Mouse (Mus musculus): ENCODE results near the gene Gm29289. TPM values are rescaled to one million over a fixed set of nuclear protein-coding genes. Genes with fewer than 3 reads are reported as not detected.
"Not testable (repeated sequence)": the region's sequence is repeated elsewhere in the genome, so short reads cannot be mapped to it uniquely, and the experiment has no call there.

Gm29289 gene
- not detected in 2 replicates for polyA plus RNA-seq (2015; fragmentation: Nextera tagmentation; extraction: Ambion mirVana)

GRCm38 (mm10) chrY:2932282-2932681, at the start of gene Gm29289:
Gene Gm29289 (plus strand): TSS chrY:2932582.
- H3K9me3 ChIP-seq (replicated peaks; ENCODE audit: control insufficient read depth, low read length); H3K27ac ChIP-seq (ENCODE audit: low read length); ATAC-seq (replicated peaks; ENCODE audit: extremely low read depth, insufficient read depth, low FRiP score); H3K4me2 ChIP-seq (ENCODE audit: low read depth, low read length); H3K4me3 ChIP-seq (ENCODE audit: low read length); H3K27me3 ChIP-seq (ENCODE audit: control insufficient read depth, insufficient read depth, low read length); H3K9ac ChIP-seq (ENCODE audit: low read length); H3K4me1 ChIP-seq (ENCODE audit: control insufficient read depth, insufficient read depth, low read length); H3K36me3 ChIP-seq (ENCODE audit: control insufficient read depth, insufficient read depth): not testable (repeated sequence)
- WGBS, result no CpG with 5 or more reads among the region's 9 CpGs

- WGBS, result no CpG with 5 or more reads among the region's 9 CpGs
- H3K36me3 ChIP-seq (ENCODE audit: control insufficient read depth, insufficient read depth); H3K27me3 ChIP-seq (ENCODE audit: control insufficient read depth, insufficient read depth, low read length); H3K4me1 ChIP-seq (ENCODE audit: control insufficient read depth, insufficient read depth, low read length); H3K4me3 ChIP-seq (ENCODE audit: low read length); H3K4me2 ChIP-seq (ENCODE audit: low read depth, low read length); H3K9me3 ChIP-seq (replicated peaks; ENCODE audit: control insufficient read depth, low read length); H3K9ac ChIP-seq (ENCODE audit: low read length); H3K27ac ChIP-seq (ENCODE audit: low read length); ATAC-seq (replicated peaks; ENCODE audit: extremely low read depth, insufficient read depth, low FRiP score): not testable (repeated sequence)
Measured at GRCm38 (mm10) chrY:2900689-2901088, 31.7 kb upstream of the Gm29289 start, which contains the start of gene Gm10352. Gene Gm10352 (plus strand): TSS chrY:2900989.

Other genes with a start within 250 kb of the Gm29289 start
- gene H2al2b, start 211.9 kb upstream of the Gm29289 start, polyA plus RNA-seq (2015; fragmentation: Nextera tagmentation; extraction: Ambion mirVana), result not detected in 2 replicates
- not detected in 2 replicates for gene Gm4064, start 136.4 kb upstream of the Gm29289 start, polyA plus RNA-seq (2015; fragmentation: Nextera tagmentation; extraction: Ambion mirVana)
- not detected in 2 replicates for gene Rbmy, start 101.9 kb upstream of the Gm29289 start, polyA plus RNA-seq (2015; fragmentation: Nextera tagmentation; extraction: Ambion mirVana)
- gene Gm10256, start 101.9 kb upstream of the Gm29289 start, polyA plus RNA-seq (2015; fragmentation: Nextera tagmentation; extraction: Ambion mirVana), result not detected in 2 replicates
- not detected in 2 replicates for gene Gm10352, start 31.6 kb upstream of the Gm29289 start, polyA plus RNA-seq (2015; fragmentation: Nextera tagmentation; extraction: Ambion mirVana)